Mouse (Mus musculus) stomach, postnatal 0 days (tissue): ENCODE results near the gene Arv1. TPM values are rescaled to one million over a fixed set of nuclear protein-coding genes. Genes with fewer than 3 reads are reported as not detected.
A peak's percentile ranks its signal among the peaks of the same experiment; 100 is the strongest.

Experiments
- ATAC-seq: fragments of 200-750 bp; cut with Nextera tagmentation; 2 replicates; pipeline ENCODE4 v1.8.0; 2017; ENCODE audit not compliant: low FRiP score, low TSS enrichment
- DNase-seq: peaks from one replicate; pipeline ENCODE4 v3.0.0-alpha.2; 2016; ENCODE audit warnings: low spot score
- H3K27ac ChIP-seq: fragments of 300-500 bp; sonication (generic); replicated peaks from 2 replicates; pipeline ENCODE4 v1.5.1; 2014; ENCODE audit warnings: mild to moderate bottlenecking, control low read depth
- H3K27me3 ChIP-seq: fragments of 300-500 bp; sonication (generic); 2 replicates; pipeline ENCODE4 v1.6.1; 2014; ENCODE audit warnings: low read length; ENCODE audit not compliant: control insufficient read depth, insufficient read depth
- H3K36me3 ChIP-seq: fragments of 300-500 bp; sonication (generic); 2 replicates; pipeline ENCODE4 v1.6.1; 2014; ENCODE audit warnings: low read length, mixed read lengths; ENCODE audit not compliant: control insufficient read depth, insufficient read depth
- H3K4me1 ChIP-seq: fragments of 300-500 bp; sonication (generic); replicated peaks from 2 replicates; pipeline ENCODE4 v1.6.1; 2014; ENCODE audit warnings: antibody characterized with exemption; ENCODE audit not compliant: control insufficient read depth, insufficient read depth
- H3K4me2 ChIP-seq: fragments of 300-500 bp; sonication (generic); replicated peaks from 2 replicates; pipeline ENCODE4 v1.6.1; 2014; ENCODE audit warnings: low read depth, mild to moderate bottlenecking, control low read depth, moderate library complexity
- H3K4me3 ChIP-seq: fragments of 300-500 bp; sonication (generic); 2 replicates; pipeline ENCODE4 v1.5.1; 2014; ENCODE audit warnings: low read depth, low read length, control low read depth
- H3K9ac ChIP-seq: fragments of 300-500 bp; sonication (generic); 2 replicates; pipeline ENCODE4 v1.6.1; 2014; ENCODE audit warnings: mild to moderate bottlenecking, low read length, control low read depth, mixed read lengths
- H3K9me3 ChIP-seq: fragments of 300-500 bp; sonication (generic); 2 replicates; pipeline ENCODE4 v1.6.1; 2016; ENCODE audit warnings: low read length; ENCODE audit not compliant: control insufficient read depth
- CTCF ChIP-seq: IDR thresholded peaks from 2 replicates; pipeline ENCODE4 v1.5.1; 2016; ENCODE audit warnings: antibody characterized with exemption, low read depth, mild to moderate bottlenecking, moderate library complexity
- EP300 ChIP-seq: optimal IDR thresholded peaks from 2 replicates; pipeline ENCODE3; 2016; ENCODE audit warnings: antibody characterized with exemption
- WGBS: fragments of 180-500 bp; shearing (Covaris S2); extraction: QIAGEN DNeasy Blood & Tissue Kit; methylation state at CpG from one replicate; pipeline ENCODE4 v1.1.7; 2014; 5-methylcytosine and 5-hydroxymethylcytosine counted together
- polyA plus RNA-seq: library from polyadenylated mRNA; unstranded; fragments of >200 nt; fragmentation: Nextera tagmentation; extraction: Ambion mirVana; gene quantifications from 2 replicates; pipeline ENCODE4 v1.2.1, GENCODE M21; 2015

Gene Arv1
- polyA plus RNA-seq, 1 experiment from 2014 or later: 11.2 TPM

- TF ChIP-seq CTCF: no peak
- TF ChIP-seq EP300: no peak
- Histone ChIP-seq H3K4me3 (no peak overlapping the region), H3K4me1 (no peaks in the 10 kb centered on the region), H3K9ac (no peak overlapping the region), H3K27me3 (no peaks in the 10 kb centered on the region), H3K36me3 (peaks cover 19% of the 10 kb centered on the region), H3K9me3 (no peaks in the 10 kb centered on the region), H3K4me2 (no peak overlapping the region), H3K27ac (no peak overlapping the region)
- DNase-seq (no peak), ATAC-seq (no peak)
- WGBS: 66% methylated on average over 3 of the region's 3 CpGs
Observed at GRCm38 (mm10) chr8:124735371-124735911, 13.5 kb downstream of the Arv1 start.

DNA sequence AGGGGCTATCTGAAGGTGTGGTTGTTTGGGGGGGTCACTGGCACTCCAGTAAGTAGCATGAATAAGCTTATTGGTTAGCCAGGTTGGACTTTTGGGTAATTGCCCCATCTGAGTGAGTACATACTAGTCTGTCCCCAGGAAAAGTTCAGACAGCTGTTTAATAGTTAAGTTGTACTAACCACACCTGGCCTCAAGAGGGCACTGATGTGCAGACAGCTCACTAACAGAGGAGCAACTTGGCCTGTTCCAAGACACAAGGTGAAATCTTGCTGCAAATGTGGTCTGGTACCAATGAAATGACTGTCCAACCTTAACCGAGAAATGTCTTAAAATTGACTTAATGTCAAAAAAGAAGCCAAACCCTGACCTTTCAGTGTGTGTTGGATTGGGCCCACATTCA lies 17.3 kb downstream of the Arv1 start:
- DNase-seq (peak; percentile 50), ATAC-seq (no peak)
- Histone ChIP-seq H3K36me3 (0 out of 2 replicates have a peak, but pooled peaks cover 3% of the 10 kb centered on the region), H3K4me1 (no peaks in the 10 kb centered on the region), H3K4me2 (no peak overlapping the region), H3K4me3 (no peak overlapping the region), H3K9me3 (no peaks in the 10 kb centered on the region), H3K27me3 (no peaks in the 10 kb centered on the region), H3K9ac (no peak overlapping the region), H3K27ac (no peak overlapping the region)
- WGBS: 59% methylated on average over 1 of the region's 1 CpGs
- peak; percentile 80 for TF ChIP-seq CTCF
- TF ChIP-seq EP300: no peak

- no peak overlapping the region for H3K9ac ChIP-seq
- 45% methylated on average over 13 of the region's 13 CpGs for WGBS
- ATAC-seq: no peak
Observed at GRCm38 (mm10) chr8:124746661-124747060, 24.7 kb downstream of the Arv1 start.

DNA sequence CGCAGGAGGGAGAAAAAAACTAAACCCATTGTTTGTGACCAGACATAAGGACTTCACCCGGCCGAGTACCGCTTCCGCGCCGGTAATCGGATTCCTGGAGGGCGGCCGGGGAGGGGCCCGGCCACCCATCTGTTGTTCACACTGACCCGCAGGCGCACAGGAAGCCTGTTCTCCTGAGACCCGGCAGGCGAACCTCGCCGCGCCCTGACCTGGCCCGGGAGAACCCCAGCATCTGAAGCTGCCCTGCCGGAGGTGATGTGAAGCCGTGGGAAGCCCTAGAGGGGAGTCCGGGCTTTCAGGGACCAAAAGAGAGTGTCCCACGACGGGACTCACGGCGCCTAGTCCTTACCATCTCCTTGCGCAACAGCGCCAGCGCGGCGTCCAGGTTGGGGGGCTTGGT lies 29.3 kb downstream of the Arv1 start:
- peak; percentile 30; the same call in 1 of the 2 replicates for ATAC-seq
- Histone ChIP-seq H3K27me3 (no peaks in the 10 kb centered on the region), H3K9ac (peak overlapping the region; percentile 60), H3K9me3 (no peaks in the 10 kb centered on the region), H3K27ac (peak overlapping the region; percentile 24; the same call in 1 of the 2 replicates), H3K36me3 (no peaks in the 10 kb centered on the region), H3K4me2 (peak overlapping the region; percentile 95), H3K4me3 (peak overlapping the region; percentile 58), H3K4me1 (0 out of 2 replicates have a peak, but pooled peaks cover 2% of the 10 kb centered on the region)
- TF ChIP-seq EP300 (no peak), CTCF (no peak)
- DNase-seq: peak; percentile 29
- WGBS: under 1% methylated on average over 30 of the region's 31 CpGs

More at GRCm38 (mm10) chr8:124746661-124747060, 24.7 kb downstream of the Arv1 start:
- TF ChIP-seq EP300: no peak
- no peak for TF ChIP-seq CTCF
- H3K4me1 ChIP-seq: no peaks in the 10 kb centered on the region
- H3K4me3 ChIP-seq: no peak overlapping the region
- no peaks in the 10 kb centered on the region for H3K27me3 ChIP-seq
- H3K9me3 ChIP-seq: no peaks in the 10 kb centered on the region
- H3K36me3 ChIP-seq: no peaks in the 10 kb centered on the region
- DNase-seq: no peak
- H3K4me2 ChIP-seq: no peak overlapping the region
- no peak overlapping the region for H3K27ac ChIP-seq

- Histone ChIP-seq H3K27ac (peak within 1 kb of the TSS; percentile 40), H3K4me3 (peak within 1 kb of the TSS; percentile 58), H3K4me1 (0 out of 2 replicates have a peak, but pooled peaks cover 2% of the 10 kb centered on the region), H3K4me2 (peak within 1 kb of the TSS; percentile 95), H3K9me3 (no peaks in the 10 kb centered on the region), H3K36me3 (no peaks in the 10 kb centered on the region), H3K27me3 (no peaks in the 10 kb centered on the region), H3K9ac (peak within 1 kb of the TSS; percentile 60)
- peak; percentile 83 for DNase-seq
- ATAC-seq: peak; percentile 74
- TF ChIP-seq EP300: no peak
- TF ChIP-seq CTCF: no peak
- under 1% methylated on average over 19 of the region's 41 CpGs for WGBS
Observed at GRCm38 (mm10) chr8:124751709-124752173, 29.8 kb downstream of the Arv1 start, which contains the start of gene Fam89a. Fam89a (minus strand) TSS chr8:124751832.

GRCm38 (mm10) chr8:124752325-124752862 lies 30.5 kb downstream of the Arv1 start:
- peak overlapping the region; percentile 40; the same call in 1 of the 2 replicates for H3K27ac ChIP-seq
- H3K4me1 ChIP-seq: 0 out of 2 replicates have a peak, but pooled peaks cover 2% of the 10 kb centered on the region
- TF ChIP-seq CTCF: peak; percentile 39; the same call in 1 of the 2 replicates
- TF ChIP-seq EP300: no peak
- H3K9ac ChIP-seq: no peak overlapping the region
- H3K36me3 ChIP-seq: no peaks in the 10 kb centered on the region
- ATAC-seq: no peak
- no peaks in the 10 kb centered on the region for H3K9me3 ChIP-seq
- peak overlapping the region; percentile 95; the same call in 1 of the 2 replicates for H3K4me2 ChIP-seq
- WGBS: 43% methylated on average over 21 of the region's 21 CpGs
- peak overlapping the region; percentile 58; the same call in 1 of the 2 replicates for H3K4me3 ChIP-seq
- H3K27me3 ChIP-seq: no peaks in the 10 kb centered on the region
- DNase-seq: no peak
